Mouse (Mus musculus) adrenal gland, postnatal 0 days (tissue): Measurements from ENCODE around the gene Vax2. TPM values are rescaled to one million over a fixed set of nuclear protein-coding genes. Genes with fewer than 3 reads are reported as not detected.

ENCODE experiments used
- polyA plus RNA-seq: library from polyadenylated mRNA; unstranded; fragments of >200 nt; fragmentation: Nextera tagmentation; extraction: Ambion mirVana; gene quantifications from 2 replicates; pipeline ENCODE4 v1.2.1, GENCODE M21; 2015

Gene Vax2
- polyA plus RNA-seq: not detected in 2 replicates

GRCm38 (mm10) chr6:83711067-83711675, at the start of gene Vax2:
Vax2 (plus strand) TSS chr6:83711264.

GRCm38 (mm10) chr6:83677757-83678156, 33.3 kb upstream of the Vax2 start, which contains the start of gene Cd207:
Cd207 (minus strand) TSS chr6:83677857.

GRCm38 (mm10) chr6:83742761-83743160, 31.7 kb downstream of the Vax2 start, which contains the start of gene Atp6v1b1:
Atp6v1b1 (plus strand) TSS chr6:83742990.

GRCm38 (mm10) chr6:83762344-83762743, 51.3 kb downstream of the Vax2 start, which contains the start of gene Ankrd53:
Ankrd53 (plus strand) TSS chr6:83762644.

GRCm38 (mm10) chr6:83775638-83776293, 64.7 kb downstream of the Vax2 start, which contains the start of gene Tex261:
Tex261 (minus strand) TSS chr6:83775813.

Other genes with a start within 250 kb of the Vax2 start
- 47.3 and 62.3 TPM in 2 replicates for gene Dguok, start 204.3 kb upstream of the Vax2 start, polyA plus RNA-seq
- gene Actg2, start 175.0 kb upstream of the Vax2 start, polyA plus RNA-seq: 3.4 and 20.0 TPM in 2 replicates
- gene Stambp, start 138.5 kb upstream of the Vax2 start, polyA plus RNA-seq: 23.6 and 35.6 TPM in 2 replicates
- gene Clec4f, start 55.1 kb upstream of the Vax2 start, polyA plus RNA-seq: 1.5 and 2.8 TPM in 2 replicates
- not detected in 2 replicates for gene Cd207, start 33.4 kb upstream of the Vax2 start, polyA plus RNA-seq
- gene Atp6v1b1, start 31.7 kb downstream of the Vax2 start, polyA plus RNA-seq: 0.26 and 0.27 TPM in 2 replicates
- gene Ankrd53, start 51.4 kb downstream of the Vax2 start, polyA plus RNA-seq: 0.11 and 0.22 TPM in 2 replicates
- 66.0 and 117 TPM in 2 replicates for gene Tex261, start 64.5 kb downstream of the Vax2 start, polyA plus RNA-seq
- 89.9 and 97.9 TPM in 2 replicates for gene Nagk, start 83.7 kb downstream of the Vax2 start, polyA plus RNA-seq
- gene Paip2b, start 120.5 kb downstream of the Vax2 start, polyA plus RNA-seq: 8.9 and 10.2 TPM in 2 replicates
- 36.4 and 44.8 TPM in 2 replicates for gene Zfp638, start 155.8 kb downstream of the Vax2 start, polyA plus RNA-seq